Mouse (Mus musculus): ENCODE measurements around the gene Olfr307. TPM values are rescaled to one million over a fixed set of nuclear protein-coding genes. Genes with fewer than 3 reads are reported as not detected.

The Olfr307 gene
- polyA plus RNA-seq, 1 experiment from 2014 or later: not detected

Small RNA genes lying within 50 kb of the gene (microRNA-seq; reads per million reads assigned to microRNA genes)
- gene Gm23192: not detected

Other genes with a start within 250 kb of the Olfr307 start
- gene Vmn2r75, start 165.8 kb downstream of the Olfr307 start, polyA plus RNA-seq (2015; fragmentation: Nextera tagmentation; extraction: Ambion mirVana): not detected in 2 replicates
- gene Vmn2r76, start 91.3 kb downstream of the Olfr307 start, polyA plus RNA-seq (2015; fragmentation: Nextera tagmentation; extraction: Ambion mirVana): not detected in 2 replicates
- not detected in 2 replicates for gene Olfr310, start 60.4 kb downstream of the Olfr307 start, polyA plus RNA-seq (2015; fragmentation: Nextera tagmentation; extraction: Ambion mirVana)
- not detected in 2 replicates for gene Olfr309, start 23.9 kb downstream of the Olfr307 start, polyA plus RNA-seq (2015; fragmentation: Nextera tagmentation; extraction: Ambion mirVana)
- gene Olfr308, start 12.0 kb downstream of the Olfr307 start, polyA plus RNA-seq (2015; fragmentation: Nextera tagmentation; extraction: Ambion mirVana): not detected in 2 replicates
- gene Olfr305, start 29.3 kb upstream of the Olfr307 start, polyA plus RNA-seq (2015; fragmentation: Nextera tagmentation; extraction: Ambion mirVana): not detected in 2 replicates
- not detected in 2 replicates for gene Olfr304, start 49.1 kb upstream of the Olfr307 start, polyA plus RNA-seq (2015; fragmentation: Nextera tagmentation; extraction: Ambion mirVana)
- gene Olfr303, start 60.2 kb upstream of the Olfr307 start, polyA plus RNA-seq (2015; fragmentation: Nextera tagmentation; extraction: Ambion mirVana): not detected in 2 replicates
- not detected in 2 replicates for gene Olfr301, start 66.3 kb upstream of the Olfr307 start, polyA plus RNA-seq (2015; fragmentation: Nextera tagmentation; extraction: Ambion mirVana)
- gene Olfr299, start 122.3 kb upstream of the Olfr307 start, polyA plus RNA-seq (2015; fragmentation: Nextera tagmentation; extraction: Ambion mirVana): 0.06 TPM in 1 of 2 replicates, not detected in the other
- gene Olfr298, start 154.9 kb upstream of the Olfr307 start, polyA plus RNA-seq (2015; fragmentation: Nextera tagmentation; extraction: Ambion mirVana): not detected in 2 replicates
- gene Olfr297, start 182.4 kb upstream of the Olfr307 start, polyA plus RNA-seq (2015; fragmentation: Nextera tagmentation; extraction: Ambion mirVana): not detected in 2 replicates
- not detected in 2 replicates for gene Olfr295, start 246.3 kb upstream of the Olfr307 start, polyA plus RNA-seq (2015; fragmentation: Nextera tagmentation; extraction: Ambion mirVana)